Mouse (Mus musculus) myocyte (in vitro differentiated cells): ENCODE data around the gene Serpinc1. TPM values are rescaled to one million over a fixed set of nuclear protein-coding genes. Genes with fewer than 3 reads are reported as not detected.
A peak's percentile ranks its signal among the peaks of the same experiment; 100 is the strongest.

Experiments
- H3K27me3 ChIP-seq: one replicate; pipeline ENCODE4 v1.6.1; 2011; ENCODE audit not compliant: control insufficient read depth, insufficient read depth, insufficient read length
- H3K36me3 ChIP-seq: one replicate; pipeline ENCODE4 v1.6.1; 2011; ENCODE audit not compliant: control insufficient read depth, insufficient read depth
- H3K4me2 ChIP-seq: one replicate; pipeline ENCODE4 v1.6.1; 2011; ENCODE audit warnings: low read depth, control low read depth
- H3K4me3 ChIP-seq: one replicate; pipeline ENCODE4 v1.5.1; 2011; ENCODE audit warnings: mild to moderate bottlenecking, control low read depth, moderate library complexity
- H3K79me2 ChIP-seq: one replicate; pipeline ENCODE4 v1.6.1; 2011; ENCODE audit not compliant: control insufficient read depth, insufficient read depth
- H3ac ChIP-seq: one replicate; pipeline ENCODE4 v1.6.1; 2011; ENCODE audit not compliant: control insufficient read depth, insufficient read length
- CEBPB ChIP-seq: IDR thresholded peaks from 2 replicates; pipeline ENCODE4 v1.6.1; 2011; ENCODE audit warnings: mild to moderate bottlenecking, moderate library complexity; ENCODE audit not compliant: poor library complexity, insufficient read depth, severe bottlenecking
- E2F4 ChIP-seq: IDR thresholded peaks from one replicate; pipeline ENCODE4 v1.6.1; 2011; ENCODE audit warnings: mild to moderate bottlenecking, control low read depth, moderate library complexity; ENCODE audit not compliant: insufficient read depth
- MAX ChIP-seq: IDR thresholded peaks from one replicate; pipeline ENCODE4 v1.6.1; 2011; ENCODE audit warnings: low read depth, mild to moderate bottlenecking, control low read depth
- MYOD1 ChIP-seq, 3 experiments: IDR thresholded peaks; one replicate each; pipeline ENCODE4 v1.6.1; 2011; ENCODE audit warnings: control low read depth in 2 of 3, low read depth in 2 of 3, mild to moderate bottlenecking in 2 of 3, moderate library complexity in 1 of 3; ENCODE audit not compliant: insufficient read length in 2 of 3, control insufficient read depth in 1 of 3
- MYOG ChIP-seq, 3 experiments: IDR thresholded peaks; one replicate each; pipeline ENCODE4 v1.6.1; 2011; ENCODE audit warnings: control low read depth in 2 of 3, low read depth in 2 of 3, mild to moderate bottlenecking in 2 of 3; ENCODE audit not compliant: insufficient read length in 2 of 3, control insufficient read depth in 1 of 3, insufficient read depth in 1 of 3
- POLR2A ChIP-seq: IDR thresholded peaks from one replicate; pipeline ENCODE4 v1.6.1; 2011; ENCODE audit warnings: low read depth, mild to moderate bottlenecking, control low read depth, moderate library complexity; ENCODE audit not compliant: insufficient read length
- POLR2AphosphoS2 ChIP-seq: IDR thresholded peaks from one replicate; pipeline ENCODE4 v1.6.1; 2011; ENCODE audit warnings: low read depth, control low read depth; ENCODE audit not compliant: insufficient read length
- REST ChIP-seq: IDR thresholded peaks from one replicate; pipeline ENCODE4 v1.6.1; 2011; ENCODE audit warnings: mild to moderate bottlenecking, control low read depth, moderate library complexity; ENCODE audit not compliant: insufficient read depth, insufficient read length
- SRF ChIP-seq: IDR thresholded peaks from one replicate; pipeline ENCODE4 v1.6.1; 2011; ENCODE audit warnings: low read depth; ENCODE audit not compliant: control insufficient read depth, insufficient read length
- TCF12 ChIP-seq: IDR thresholded peaks from one replicate; pipeline ENCODE4 v1.6.1; 2011; ENCODE audit warnings: mild to moderate bottlenecking, control low read depth; ENCODE audit not compliant: poor library complexity, insufficient read depth, severe bottlenecking
- TCF3 ChIP-seq: IDR thresholded peaks from one replicate; pipeline ENCODE4 v1.6.1; 2011; ENCODE audit warnings: low read depth, control low read depth; ENCODE audit not compliant: insufficient read length
- USF1 ChIP-seq: IDR thresholded peaks from one replicate; pipeline ENCODE4 v1.6.1; 2011; ENCODE audit warnings: low read depth, mild to moderate bottlenecking, control low read depth, moderate library complexity
- polyA plus RNA-seq: library from polyadenylated mRNA; unstranded; fragments of >200 nt; fragmentation: generic; extraction: Trizol; gene quantifications from one replicate; pipeline ENCODE4 v1.2.1, GENCODE M21; 2012; ENCODE audit warnings: missing spikeins

The Serpinc1 gene
- polyA plus RNA-seq, 1 experiment: 0.26 TPM

- Histone ChIP-seq H3K27me3 (no peaks in the 10 kb centered on the region), H3K79me2 (peaks cover 22% of the 10 kb centered on the region), H3K4me3 (peak overlapping the region; percentile 86), H3K36me3 (peaks cover 37% of the 10 kb centered on the region), H3ac (no peak overlapping the region), H3K4me2 (peak overlapping the region; percentile 83)
- no peak for TF ChIP-seq REST
- no peak for TF ChIP-seq MAX
- TF ChIP-seq CEBPB: no peak
- no peak for TF ChIP-seq MYOG (IDR thresholded peaks at IDR 0.05; ENCODE audit: control insufficient read depth in 1 of 3, insufficient read depth in 1 of 3, insufficient read length in 2 of 3, low read depth in 2 of 3)
- TF ChIP-seq TCF12: no peak
- TF ChIP-seq MYOD1 (IDR thresholded peaks at IDR 0.05; ENCODE audit: control insufficient read depth in 1 of 3, insufficient read length in 2 of 3, low read depth in 2 of 3): no peak
- no peak for TF ChIP-seq SRF
- TF ChIP-seq POLR2A: no peak
- TF ChIP-seq TCF3: no peak
- no peak for TF ChIP-seq USF1
- TF ChIP-seq E2F4: no peak
- TF ChIP-seq POLR2AphosphoS2: no peak
Observed at GRCm38 (mm10) chr1:161037026-161037425, 58.6 kb downstream of the Serpinc1 start.

GRCm38 (mm10) chr1:161037599-161037998 lies 59.2 kb downstream of the Serpinc1 start:
- TF ChIP-seq TCF12: no peak
- TF ChIP-seq POLR2A: no peak
- no peak for TF ChIP-seq CEBPB
- no peak for TF ChIP-seq POLR2AphosphoS2
- TF ChIP-seq SRF: no peak
- TF ChIP-seq USF1: no peak
- TF ChIP-seq MYOD1 (IDR thresholded peaks at IDR 0.05; ENCODE audit: control insufficient read depth in 1 of 3, insufficient read length in 2 of 3, low read depth in 2 of 3): no peak
- Histone ChIP-seq H3K27me3 (no peaks in the 10 kb centered on the region), H3K4me3 (peak overlapping the region; percentile 86), H3K36me3 (peaks cover 33% of the 10 kb centered on the region), H3K4me2 (peak overlapping the region; percentile 83), H3ac (no peak overlapping the region), H3K79me2 (peaks cover 22% of the 10 kb centered on the region)

- Histone ChIP-seq H3K4me2 (peak overlapping the region; percentile 83), H3ac (no peak overlapping the region), H3K27me3 (no peaks in the 10 kb centered on the region), H3K79me2 (peaks cover 22% of the 10 kb centered on the region), H3K4me3 (no peak overlapping the region), H3K36me3 (peaks cover 33% of the 10 kb centered on the region)
- no peak for TF ChIP-seq POLR2AphosphoS2
Observed at GRCm38 (mm10) chr1:161038004-161038403, 59.6 kb downstream of the Serpinc1 start.

GRCm38 (mm10) chr1:161038968-161039721 lies 60.8 kb downstream of the Serpinc1 start:
- Histone ChIP-seq H3K79me2 (peaks cover 22% of the 10 kb centered on the region), H3ac (no peak overlapping the region), H3K4me2 (no peak overlapping the region), H3K36me3 (peaks cover 33% of the 10 kb centered on the region), H3K4me3 (no peak overlapping the region), H3K27me3 (no peaks in the 10 kb centered on the region)
- no peak for TF ChIP-seq TCF12
- TF ChIP-seq CEBPB: no peak
- no peak for TF ChIP-seq MAX
- TF ChIP-seq POLR2AphosphoS2: no peak
- TF ChIP-seq MYOG (IDR thresholded peaks at IDR 0.05; ENCODE audit: control insufficient read depth in 1 of 3, insufficient read depth in 1 of 3, insufficient read length in 2 of 3, low read depth in 2 of 3): no peak
- TF ChIP-seq MYOD1 (IDR thresholded peaks at IDR 0.05; ENCODE audit: control insufficient read depth in 1 of 3, insufficient read length in 2 of 3, low read depth in 2 of 3): no peak
- TF ChIP-seq POLR2A: no peak
- no peak for TF ChIP-seq E2F4
- no peak for TF ChIP-seq REST
- no peak for TF ChIP-seq TCF3
- TF ChIP-seq USF1: no peak
- no peak for TF ChIP-seq SRF

- Histone ChIP-seq H3K4me3 (no peak overlapping the region), H3K36me3 (peaks cover 33% of the 10 kb centered on the region), H3K27me3 (no peaks in the 10 kb centered on the region), H3K4me2 (no peak overlapping the region), H3K79me2 (peaks cover 22% of the 10 kb centered on the region), H3ac (no peak overlapping the region)
- TF ChIP-seq POLR2AphosphoS2 (peak; percentile 78), CEBPB (no peak), REST (no peak), SRF (no peak), E2F4 (no peak), POLR2A (peak; percentile 37)
Observed at GRCm38 (mm10) chr1:161039741-161040425, 61.5 kb downstream of the Serpinc1 start.
